Mouse (Mus musculus) myocyte (in vitro differentiated cells): ENCODE results near the gene Mgmt. TPM values are rescaled to one million over a fixed set of nuclear protein-coding genes. Genes with fewer than 3 reads are reported as not detected.

Experiments used
- H3K27me3 ChIP-seq: one replicate; pipeline ENCODE4 v1.6.1; 2011; ENCODE audit not compliant: control insufficient read depth, insufficient read depth, insufficient read length
- H3K36me3 ChIP-seq: one replicate; pipeline ENCODE4 v1.6.1; 2011; ENCODE audit not compliant: control insufficient read depth, insufficient read depth
- H3K4me2 ChIP-seq: one replicate; pipeline ENCODE4 v1.6.1; 2011; ENCODE audit warnings: low read depth, control low read depth
- H3K4me3 ChIP-seq: one replicate; pipeline ENCODE4 v1.5.1; 2011; ENCODE audit warnings: mild to moderate bottlenecking, control low read depth, moderate library complexity
- H3K79me2 ChIP-seq: one replicate; pipeline ENCODE4 v1.6.1; 2011; ENCODE audit not compliant: control insufficient read depth, insufficient read depth
- H3ac ChIP-seq: one replicate; pipeline ENCODE4 v1.6.1; 2011; ENCODE audit not compliant: control insufficient read depth, insufficient read length
- CEBPB ChIP-seq: IDR thresholded peaks from 2 replicates; pipeline ENCODE4 v1.6.1; 2011; ENCODE audit warnings: mild to moderate bottlenecking, moderate library complexity; ENCODE audit not compliant: poor library complexity, insufficient read depth, severe bottlenecking
- E2F4 ChIP-seq: IDR thresholded peaks from one replicate; pipeline ENCODE4 v1.6.1; 2011; ENCODE audit warnings: mild to moderate bottlenecking, control low read depth, moderate library complexity; ENCODE audit not compliant: insufficient read depth
- MAX ChIP-seq: IDR thresholded peaks from one replicate; pipeline ENCODE4 v1.6.1; 2011; ENCODE audit warnings: low read depth, mild to moderate bottlenecking, control low read depth
- MYOD1 ChIP-seq, 3 experiments: IDR thresholded peaks; one replicate each; pipeline ENCODE4 v1.6.1; 2011; ENCODE audit warnings: control low read depth in 2 of 3, low read depth in 2 of 3, mild to moderate bottlenecking in 2 of 3, moderate library complexity in 1 of 3; ENCODE audit not compliant: insufficient read length in 2 of 3, control insufficient read depth in 1 of 3
- MYOG ChIP-seq, 3 experiments: IDR thresholded peaks; one replicate each; pipeline ENCODE4 v1.6.1; 2011; ENCODE audit warnings: control low read depth in 2 of 3, low read depth in 2 of 3, mild to moderate bottlenecking in 2 of 3; ENCODE audit not compliant: insufficient read length in 2 of 3, control insufficient read depth in 1 of 3, insufficient read depth in 1 of 3
- POLR2A ChIP-seq: IDR thresholded peaks from one replicate; pipeline ENCODE4 v1.6.1; 2011; ENCODE audit warnings: low read depth, mild to moderate bottlenecking, control low read depth, moderate library complexity; ENCODE audit not compliant: insufficient read length
- POLR2AphosphoS2 ChIP-seq: IDR thresholded peaks from one replicate; pipeline ENCODE4 v1.6.1; 2011; ENCODE audit warnings: low read depth, control low read depth; ENCODE audit not compliant: insufficient read length
- REST ChIP-seq: IDR thresholded peaks from one replicate; pipeline ENCODE4 v1.6.1; 2011; ENCODE audit warnings: mild to moderate bottlenecking, control low read depth, moderate library complexity; ENCODE audit not compliant: insufficient read depth, insufficient read length
- SRF ChIP-seq: IDR thresholded peaks from one replicate; pipeline ENCODE4 v1.6.1; 2011; ENCODE audit warnings: low read depth; ENCODE audit not compliant: control insufficient read depth, insufficient read length
- TCF12 ChIP-seq: IDR thresholded peaks from one replicate; pipeline ENCODE4 v1.6.1; 2011; ENCODE audit warnings: mild to moderate bottlenecking, control low read depth; ENCODE audit not compliant: poor library complexity, insufficient read depth, severe bottlenecking
- TCF3 ChIP-seq: IDR thresholded peaks from one replicate; pipeline ENCODE4 v1.6.1; 2011; ENCODE audit warnings: low read depth, control low read depth; ENCODE audit not compliant: insufficient read length
- USF1 ChIP-seq: IDR thresholded peaks from one replicate; pipeline ENCODE4 v1.6.1; 2011; ENCODE audit warnings: low read depth, mild to moderate bottlenecking, control low read depth, moderate library complexity
- polyA plus RNA-seq: library from polyadenylated mRNA; unstranded; fragments of >200 nt; fragmentation: generic; extraction: Trizol; gene quantifications from one replicate; pipeline ENCODE4 v1.2.1, GENCODE M21; 2012; ENCODE audit warnings: missing spikeins

Mgmt gene
- polyA plus RNA-seq, 1 experiment: 1.3 TPM

DNA sequence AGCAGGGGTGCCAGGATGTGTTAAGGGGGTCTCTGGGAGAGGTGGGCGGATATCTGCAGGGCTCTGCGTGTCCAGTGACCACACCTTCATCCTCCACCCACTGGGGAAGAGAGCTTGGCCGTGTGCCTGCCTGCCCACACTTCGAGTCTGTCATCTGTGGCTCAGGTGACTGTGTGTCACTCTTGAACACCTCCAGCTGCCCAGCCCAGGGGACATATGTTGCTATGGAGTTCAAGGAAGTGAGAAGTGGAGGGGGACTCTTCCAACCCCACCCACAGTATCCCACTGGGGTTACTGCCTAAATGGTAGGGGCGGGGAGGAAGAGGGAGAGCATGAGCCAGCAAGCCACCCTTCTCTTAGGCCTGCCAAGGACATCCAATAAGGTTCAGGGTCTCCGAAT lies 192.7 kb downstream of the Mgmt start:
- H3K79me2 ChIP-seq: no peaks in the 10 kb centered on the region
- no peak overlapping the region for H3ac ChIP-seq
- no peak overlapping the region for H3K4me3 ChIP-seq
- no peak overlapping the region for H3K4me2 ChIP-seq
- TF ChIP-seq TCF3 (no peak), MYOG (IDR thresholded peaks at IDR 0.05; ENCODE audit: control insufficient read depth in 1 of 3, insufficient read depth in 1 of 3, insufficient read length in 2 of 3, low read depth in 2 of 3) (no peak), SRF (no peak), MAX (no peak), USF1 (no peak), TCF12 (no peak), MYOD1 (IDR thresholded peaks at IDR 0.05; ENCODE audit: control insufficient read depth in 1 of 3, insufficient read length in 2 of 3, low read depth in 2 of 3) (no peak), CEBPB (no peak), E2F4 (no peak), POLR2A (no peak), REST (no peak), POLR2AphosphoS2 (no peak)
- H3K27me3 ChIP-seq: no peaks in the 10 kb centered on the region
- H3K36me3 ChIP-seq: no peaks in the 10 kb centered on the region

DNA sequence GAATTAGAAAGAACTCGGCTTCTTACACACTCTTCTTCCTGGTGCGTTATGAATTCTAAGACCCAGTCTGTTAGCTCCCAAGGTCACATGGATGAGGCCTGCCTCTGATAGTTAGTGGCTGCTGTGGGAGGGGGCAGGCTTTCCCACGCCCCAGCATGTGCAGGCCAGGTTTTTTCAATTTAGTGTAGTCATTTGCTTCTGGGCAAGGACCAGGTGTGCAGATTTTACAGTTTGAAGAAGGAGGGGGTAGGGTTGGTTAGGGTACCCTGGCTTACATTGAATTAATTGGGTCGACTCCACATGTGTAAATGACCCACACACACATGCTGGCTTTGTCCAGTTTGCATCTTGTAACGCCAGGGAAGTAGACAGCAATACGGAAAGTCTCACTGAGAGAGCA lies 193.7 kb downstream of the Mgmt start:
- H3K4me2 ChIP-seq: no peak overlapping the region
- no peak overlapping the region for H3ac ChIP-seq
- no peak overlapping the region for H3K4me3 ChIP-seq
- TF ChIP-seq MYOG (IDR thresholded peaks at IDR 0.05; ENCODE audit: control insufficient read depth in 1 of 3, insufficient read depth in 1 of 3, insufficient read length in 2 of 3, low read depth in 2 of 3) (no peak), TCF12 (no peak), REST (no peak), USF1 (no peak), CEBPB (no peak), POLR2A (no peak), MAX (no peak), MYOD1 (IDR thresholded peaks at IDR 0.05; ENCODE audit: control insufficient read depth in 1 of 3, insufficient read length in 2 of 3, low read depth in 2 of 3) (no peak), SRF (no peak), TCF3 (no peak), E2F4 (no peak), POLR2AphosphoS2 (no peak)
- no peaks in the 10 kb centered on the region for H3K36me3 ChIP-seq
- H3K27me3 ChIP-seq: no peaks in the 10 kb centered on the region
- no peaks in the 10 kb centered on the region for H3K79me2 ChIP-seq

DNA sequence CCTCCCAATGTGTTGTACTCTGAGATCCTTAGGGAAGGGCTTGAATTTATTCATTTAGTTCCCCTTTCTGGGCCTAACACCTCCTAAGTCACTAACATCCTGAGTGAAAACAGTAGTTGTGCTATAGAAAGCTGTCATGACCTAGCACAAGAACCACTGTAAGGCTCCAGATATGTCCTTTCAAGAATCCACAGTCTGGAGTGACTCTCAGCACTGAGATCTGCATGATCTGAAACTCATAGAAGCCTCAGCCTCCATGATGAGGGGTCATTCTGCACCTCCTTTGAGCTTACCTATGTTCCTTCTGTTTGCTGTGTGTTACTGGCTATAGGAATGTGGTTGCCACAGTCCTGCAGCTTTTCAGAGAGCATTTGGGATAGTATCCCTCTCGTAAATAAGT lies 200.1 kb downstream of the Mgmt start:
- no peaks in the 10 kb centered on the region for H3K36me3 ChIP-seq
- H3K79me2 ChIP-seq: no peaks in the 10 kb centered on the region
- TF ChIP-seq USF1 (no peak), TCF12 (no peak), E2F4 (no peak), REST (no peak), MYOG (IDR thresholded peaks at IDR 0.05; ENCODE audit: control insufficient read depth in 1 of 3, insufficient read depth in 1 of 3, insufficient read length in 2 of 3, low read depth in 2 of 3) (no peak), POLR2AphosphoS2 (no peak), SRF (no peak), MYOD1 (IDR thresholded peaks at IDR 0.05; ENCODE audit: control insufficient read depth in 1 of 3, insufficient read length in 2 of 3, low read depth in 2 of 3) (no peak), MAX (no peak), CEBPB (no peak), POLR2A (no peak)
- no peaks in the 10 kb centered on the region for H3K27me3 ChIP-seq
- H3K4me3 ChIP-seq: no peak overlapping the region
- H3ac ChIP-seq: no peak overlapping the region
- H3K4me2 ChIP-seq: no peak overlapping the region

DNA sequence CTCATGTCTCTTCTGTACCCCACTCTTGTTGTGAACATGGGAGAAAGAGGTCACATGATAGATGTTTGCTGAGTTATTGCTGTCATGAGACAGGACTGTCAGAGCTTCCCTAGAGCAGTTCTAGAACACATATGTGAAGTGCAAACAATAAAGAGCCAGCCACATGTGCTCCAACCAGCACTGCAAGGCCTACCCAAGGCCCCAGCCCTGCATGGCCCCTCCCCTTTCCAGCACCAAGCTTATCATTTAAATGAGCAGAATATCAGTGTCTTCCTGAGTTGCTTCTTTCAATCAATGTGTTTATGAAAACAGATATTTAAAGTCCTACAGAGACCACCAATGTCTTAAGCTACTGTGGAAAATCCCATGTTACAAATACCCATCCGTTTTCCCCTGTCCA lies 201.3 kb downstream of the Mgmt start:
- no peak overlapping the region for H3ac ChIP-seq
- H3K4me2 ChIP-seq: no peak overlapping the region
- no peaks in the 10 kb centered on the region for H3K79me2 ChIP-seq
- H3K36me3 ChIP-seq: no peaks in the 10 kb centered on the region
- TF ChIP-seq POLR2AphosphoS2 (no peak), MYOD1 (IDR thresholded peaks at IDR 0.05; ENCODE audit: control insufficient read depth in 1 of 3, insufficient read length in 2 of 3, low read depth in 2 of 3) (no peak), MAX (no peak), REST (no peak), POLR2A (no peak), MYOG (IDR thresholded peaks at IDR 0.05; ENCODE audit: control insufficient read depth in 1 of 3, insufficient read depth in 1 of 3, insufficient read length in 2 of 3, low read depth in 2 of 3) (no peak)
- H3K27me3 ChIP-seq: no peaks in the 10 kb centered on the region
- no peak overlapping the region for H3K4me3 ChIP-seq

DNA sequence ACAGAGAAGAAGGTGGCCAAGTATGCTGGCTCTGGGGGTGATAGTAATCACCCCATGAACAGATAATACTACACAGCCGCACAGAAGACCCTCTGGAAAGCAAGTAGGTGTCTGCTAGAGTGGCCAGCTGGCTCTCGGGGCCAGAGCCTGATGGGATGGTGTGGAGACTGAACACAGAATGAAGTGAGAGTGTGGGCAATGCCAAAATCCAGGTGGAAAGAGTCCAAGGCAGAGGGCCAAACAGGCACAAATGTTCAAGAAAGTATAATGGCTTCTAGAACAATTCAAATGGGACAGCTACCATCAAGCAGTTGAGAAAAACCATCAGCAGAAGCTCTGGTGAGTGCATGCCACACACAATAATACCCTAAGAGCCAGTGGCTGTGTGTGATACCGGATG lies 205.4 kb downstream of the Mgmt start:
- H3K79me2 ChIP-seq: no peaks in the 10 kb centered on the region
- H3K27me3 ChIP-seq: no peaks in the 10 kb centered on the region
- no peak overlapping the region for H3K4me2 ChIP-seq
- H3ac ChIP-seq: no peak overlapping the region
- TF ChIP-seq POLR2A (no peak), REST (no peak), USF1 (no peak), TCF3 (no peak), MYOG (IDR thresholded peaks at IDR 0.05; ENCODE audit: control insufficient read depth in 1 of 3, insufficient read depth in 1 of 3, insufficient read length in 2 of 3, low read depth in 2 of 3) (no peak), MAX (no peak), SRF (no peak), MYOD1 (IDR thresholded peaks at IDR 0.05; ENCODE audit: control insufficient read depth in 1 of 3, insufficient read length in 2 of 3, low read depth in 2 of 3) (no peak), CEBPB (no peak), E2F4 (no peak), TCF12 (no peak), POLR2AphosphoS2 (no peak)
- H3K4me3 ChIP-seq: no peak overlapping the region
- H3K36me3 ChIP-seq: no peaks in the 10 kb centered on the region
